Mouse (Mus musculus): ENCODE data around the gene Gbx1. TPM values are rescaled to one million over a fixed set of nuclear protein-coding genes. Genes with fewer than 3 reads are reported as not detected.
A peak's percentile ranks its signal among the peaks of the same experiment; 100 is the strongest.
"Not testable (repeated sequence)": the region's sequence is repeated elsewhere in the genome, so short reads cannot be mapped to it uniquely, and the experiment has no call there.

Gene Gbx1
- polyA plus RNA-seq (2015; fragmentation: Nextera tagmentation; extraction: Ambion mirVana) = not detected in 2 replicates

- Histone ChIP-seq H3K36me3 (ENCODE audit: control insufficient read depth, insufficient read depth, low read length) (no peaks in the 10 kb centered on the region), H3K4me2 (ENCODE audit: low read depth, low read length) (peak within 1 kb of the TSS; percentile 78), H3K9me3 (replicated peaks; ENCODE audit: control insufficient read depth, low read length) (no peaks in the 10 kb centered on the region), H3K27ac (ENCODE audit: low read length) (no peak within 1 kb of the TSS), H3K9ac (ENCODE audit: low read length) (peak within 1 kb of the TSS; percentile 39), H3K4me1 (ENCODE audit: control insufficient read depth, insufficient read depth, low read length) (peaks cover 8% of the 10 kb centered on the region; the same call in 1 of the 2 replicates), H3K27me3 (ENCODE audit: control insufficient read depth, insufficient read depth, low read length) (peaks cover 92% of the 10 kb centered on the region), H3K4me3 (replicated peaks; ENCODE audit: low read length) (peak within 1 kb of the TSS; percentile 43)
- under 1% methylated on average over 49 of the region's 49 CpGs for WGBS
- peak; percentile 55; the same call in 1 of the 2 replicates for ATAC-seq (ENCODE audit: insufficient read depth, low FRiP score)
Observed at GRCm38 (mm10) chr5:24526889-24527230, at the start of gene Gbx1. Gene Gbx1, minus strand, starts transcription at chr5:24527202.

GRCm38 (mm10) chr5:24576801-24577182 lies 49.8 kb upstream of the Gbx1 start:
- Histone ChIP-seq H3K4me2 (ENCODE audit: low read depth, low read length) (peak overlapping the region; percentile 73), H3K4me1 (ENCODE audit: control insufficient read depth, insufficient read depth, low read length) (peaks cover 9% of the 10 kb centered on the region), H3K9me3 (replicated peaks; ENCODE audit: control insufficient read depth, low read length) (no peaks in the 10 kb centered on the region), H3K36me3 (ENCODE audit: control insufficient read depth, insufficient read depth, low read length) (peaks cover 22% of the 10 kb centered on the region; the same call in 1 of the 2 replicates), H3K27ac (ENCODE audit: low read length) (peak overlapping the region; percentile 74), H3K9ac (ENCODE audit: low read length) (peak overlapping the region; percentile 89), H3K27me3 (ENCODE audit: control insufficient read depth, insufficient read depth, low read length) (no peaks in the 10 kb centered on the region), H3K4me3 (replicated peaks; ENCODE audit: low read length) (peak overlapping the region; percentile 91)
- peak; percentile 18 for ATAC-seq (ENCODE audit: insufficient read depth, low FRiP score)
- WGBS = under 1% methylated on average over 32 of the region's 32 CpGs

GRCm38 (mm10) chr5:24575948-24576347 lies 48.9 kb upstream of the Gbx1 start:
- H3K27ac ChIP-seq (ENCODE audit: low read length) = no peak overlapping the region
- H3K27me3 ChIP-seq (ENCODE audit: control insufficient read depth, insufficient read depth, low read length) = no peaks in the 10 kb centered on the region
- WGBS = 85% methylated on average over 1 of the region's 1 CpGs
- H3K9ac ChIP-seq (ENCODE audit: low read length) = peak overlapping the region; percentile 89
- ATAC-seq (ENCODE audit: insufficient read depth, low FRiP score) = no peak
- peak overlapping the region; percentile 91; the same call in 1 of the 2 replicates for H3K4me3 ChIP-seq (replicated peaks; ENCODE audit: low read length)
- no peaks in the 10 kb centered on the region for H3K9me3 ChIP-seq (replicated peaks; ENCODE audit: control insufficient read depth, low read length)
- peaks cover 28% of the 10 kb centered on the region for H3K36me3 ChIP-seq (ENCODE audit: control insufficient read depth, insufficient read depth, low read length)
- H3K4me2 ChIP-seq (ENCODE audit: low read depth, low read length) = peak overlapping the region; percentile 73
- peaks cover 9% of the 10 kb centered on the region for H3K4me1 ChIP-seq (ENCODE audit: control insufficient read depth, insufficient read depth, low read length)

- no peaks in the 10 kb centered on the region for H3K4me1 ChIP-seq (ENCODE audit: control insufficient read depth, insufficient read depth, low read length)
Observed at GRCm38 (mm10) chr5:24556709-24557108, 29.7 kb upstream of the Gbx1 start, which contains the start of gene 4931409K22Rik. Gene 4931409K22Rik, minus strand, starts transcription at chr5:24556809.

GRCm38 (mm10) chr5:24555335-24555734 lies 28.3 kb upstream of the Gbx1 start:
- H3K4me3 ChIP-seq (replicated peaks; ENCODE audit: low read length); H3K27ac ChIP-seq (ENCODE audit: low read length); H3K9ac ChIP-seq (ENCODE audit: low read length); H3K4me2 ChIP-seq (ENCODE audit: low read depth, low read length); H3K4me1 ChIP-seq (ENCODE audit: control insufficient read depth, insufficient read depth, low read length); H3K36me3 ChIP-seq (ENCODE audit: control insufficient read depth, insufficient read depth, low read length); H3K9me3 ChIP-seq (replicated peaks; ENCODE audit: control insufficient read depth, low read length); H3K27me3 ChIP-seq (ENCODE audit: control insufficient read depth, insufficient read depth, low read length); ATAC-seq (ENCODE audit: insufficient read depth, low FRiP score): not testable (repeated sequence)
- 89% methylated on average over 7 of the region's 7 CpGs for WGBS

More at GRCm38 (mm10) chr5:24556709-24557108, 29.7 kb upstream of the Gbx1 start, which contains the start of gene 4931409K22Rik:
- H3K9me3 ChIP-seq (replicated peaks; ENCODE audit: control insufficient read depth, low read length) = no peaks in the 10 kb centered on the region
- no peaks in the 10 kb centered on the region for H3K36me3 ChIP-seq (ENCODE audit: control insufficient read depth, insufficient read depth, low read length)
- no peak within 1 kb of the TSS for H3K9ac ChIP-seq (ENCODE audit: low read length)
- 68% methylated on average over 2 of the region's 2 CpGs for WGBS
- no peak for ATAC-seq (ENCODE audit: insufficient read depth, low FRiP score)
- no peak within 1 kb of the TSS for H3K4me3 ChIP-seq (replicated peaks; ENCODE audit: low read length)
- no peaks in the 10 kb centered on the region; the same call in 1 of the 2 replicates for H3K27me3 ChIP-seq (ENCODE audit: control insufficient read depth, insufficient read depth, low read length)
- no peak within 1 kb of the TSS for H3K4me2 ChIP-seq (ENCODE audit: low read depth, low read length)
- H3K27ac ChIP-seq (ENCODE audit: low read length) = no peak within 1 kb of the TSS

- 55% methylated on average over 5 of the region's 5 CpGs for WGBS
- Histone ChIP-seq H3K27ac (ENCODE audit: low read length) (no peak overlapping the region), H3K4me1 (ENCODE audit: control insufficient read depth, insufficient read depth, low read length) (peaks cover 8% of the 10 kb centered on the region; the same call in 1 of the 2 replicates), H3K9ac (ENCODE audit: low read length) (no peak overlapping the region), H3K36me3 (ENCODE audit: control insufficient read depth, insufficient read depth, low read length) (no peaks in the 10 kb centered on the region), H3K4me3 (replicated peaks; ENCODE audit: low read length) (no peak overlapping the region), H3K4me2 (ENCODE audit: low read depth, low read length) (no peak overlapping the region), H3K27me3 (ENCODE audit: control insufficient read depth, insufficient read depth, low read length) (no peaks in the 10 kb centered on the region; the same call in 1 of the 2 replicates), H3K9me3 (replicated peaks; ENCODE audit: control insufficient read depth, low read length) (no peaks in the 10 kb centered on the region)
- ATAC-seq (ENCODE audit: insufficient read depth, low FRiP score) = no peak
Observed at GRCm38 (mm10) chr5:24553621-24554244, 26.7 kb upstream of the Gbx1 start.

GRCm38 (mm10) chr5:24551317-24551688 lies 24.3 kb upstream of the Gbx1 start:
- ATAC-seq (ENCODE audit: insufficient read depth, low FRiP score) = no peak
- Histone ChIP-seq H3K4me1 (ENCODE audit: control insufficient read depth, insufficient read depth, low read length) (peaks cover 8% of the 10 kb centered on the region; the same call in 1 of the 2 replicates), H3K36me3 (ENCODE audit: control insufficient read depth, insufficient read depth, low read length) (no peaks in the 10 kb centered on the region), H3K9me3 (replicated peaks; ENCODE audit: control insufficient read depth, low read length) (no peaks in the 10 kb centered on the region), H3K27ac (ENCODE audit: low read length) (no peak overlapping the region), H3K27me3 (ENCODE audit: control insufficient read depth, insufficient read depth, low read length) (no peaks in the 10 kb centered on the region; the same call in 1 of the 2 replicates), H3K9ac (ENCODE audit: low read length) (no peak overlapping the region), H3K4me3 (replicated peaks; ENCODE audit: low read length) (no peak overlapping the region), H3K4me2 (ENCODE audit: low read depth, low read length) (peak overlapping the region; percentile 34)
- WGBS = 37% methylated on average over 2 of the region's 2 CpGs

GRCm38 (mm10) chr5:24550598-24551316 lies 23.8 kb upstream of the Gbx1 start:
- Histone ChIP-seq H3K4me1 (ENCODE audit: control insufficient read depth, insufficient read depth, low read length) (peaks cover 8% of the 10 kb centered on the region; the same call in 1 of the 2 replicates), H3K4me2 (ENCODE audit: low read depth, low read length) (peak overlapping the region; percentile 34), H3K9me3 (replicated peaks; ENCODE audit: control insufficient read depth, low read length) (no peaks in the 10 kb centered on the region), H3K27me3 (ENCODE audit: control insufficient read depth, insufficient read depth, low read length) (no peaks in the 10 kb centered on the region; the same call in 1 of the 2 replicates), H3K27ac (ENCODE audit: low read length) (no peak overlapping the region), H3K9ac (ENCODE audit: low read length) (no peak overlapping the region), H3K36me3 (ENCODE audit: control insufficient read depth, insufficient read depth, low read length) (no peaks in the 10 kb centered on the region), H3K4me3 (replicated peaks; ENCODE audit: low read length) (no peak overlapping the region)
- 27% methylated on average over 26 of the region's 26 CpGs for WGBS
- ATAC-seq (ENCODE audit: insufficient read depth, low FRiP score) = peak; percentile 60

- no peaks in the 10 kb centered on the region for H3K9me3 ChIP-seq (replicated peaks; ENCODE audit: control insufficient read depth, low read length)
- peaks cover 13% of the 10 kb centered on the region for H3K4me1 ChIP-seq (ENCODE audit: control insufficient read depth, insufficient read depth, low read length)
- no peaks in the 10 kb centered on the region for H3K27me3 ChIP-seq (ENCODE audit: control insufficient read depth, insufficient read depth, low read length)
- H3K27ac ChIP-seq (ENCODE audit: low read length) = no peak overlapping the region
- no peak overlapping the region for H3K4me2 ChIP-seq (ENCODE audit: low read depth, low read length)
- no peak overlapping the region for H3K9ac ChIP-seq (ENCODE audit: low read length)
- ATAC-seq (ENCODE audit: insufficient read depth, low FRiP score) = no peak
- 83% methylated on average over 7 of the region's 7 CpGs for whole genome bisulfite sequencing
- H3K4me3 ChIP-seq (replicated peaks; ENCODE audit: low read length) = no peak overlapping the region
- no peaks in the 10 kb centered on the region for H3K36me3 ChIP-seq (ENCODE audit: control insufficient read depth, insufficient read depth, low read length)
Observed at GRCm38 (mm10) chr5:24542643-24543042, 15.6 kb upstream of the Gbx1 start.

Data from stomach, embryonic 16.5 days (tissue).